Mouse (Mus musculus): ENCODE results near the gene Clcn7. TPM values are rescaled to one million over a fixed set of nuclear protein-coding genes. Genes with fewer than 3 reads are reported as not detected.

Gene Clcn7
- total and polyA plus RNA-seq, 3 experiments = 10.9 to 16.4 TPM; not detected in 1

DNA sequence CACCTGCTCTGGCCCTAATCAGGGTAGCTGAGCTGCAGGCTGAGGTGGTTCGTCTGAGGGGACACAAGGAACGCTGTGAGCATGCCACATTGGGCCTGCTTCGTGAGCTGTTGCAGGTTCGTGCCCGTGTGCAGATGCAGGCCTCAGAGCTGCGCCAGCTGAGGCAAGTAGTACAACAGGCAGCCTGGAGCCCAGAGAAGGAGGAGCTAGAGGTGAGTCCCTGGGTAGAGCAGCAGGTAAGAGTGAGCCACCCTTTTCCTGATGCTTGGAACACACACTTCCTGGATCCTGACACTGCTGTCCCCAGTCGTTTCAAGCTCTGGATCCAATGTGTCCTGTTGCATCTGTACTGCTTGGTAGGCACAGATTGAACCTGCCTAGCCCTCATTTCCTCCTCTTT is 30.2 kb downstream of the Clcn7 start:
- Histone ChIP-seq H3K4me3 (ENCODE audit: control insufficient read depth in 1 of 2, insufficient read depth in 1 of 2, low read depth in 2 of 2, low read length in 2 of 2) (no peak overlapping the region), H3K79me2 (ENCODE audit: control insufficient read depth, insufficient read depth, low read length, poor library complexity) (no peaks in the 10 kb centered on the region), H3K9me3 (replicated peaks; ENCODE audit: insufficient read depth, low read length) (no peaks in the 10 kb centered on the region), H3K27ac (ENCODE audit: control insufficient read depth, low read depth, low read length) (no peak overlapping the region), H3K4me1 (ENCODE audit: control insufficient read depth in 1 of 2, insufficient read depth in 2 of 2, low read length in 2 of 2) (0 out of 4 replicates have a peak, but pooled peaks cover 0 to 4% of the 10 kb centered on the region in 2 experiments), H3K36me3 (ENCODE audit: control insufficient read depth in 1 of 2, insufficient read depth in 2 of 2, low read length in 2 of 2) (no peaks in the 10 kb centered on the region), H3K27me3 (ENCODE audit: control insufficient read depth in 1 of 2, insufficient read depth in 2 of 2, low read length in 2 of 2) (no peaks in the 10 kb centered on the region), H3K9ac (ENCODE audit: control insufficient read depth, low read depth, low read length, poor library complexity, severe bottlenecking) (no peak overlapping the region)
- TF ChIP-seq CHD2 (IDR thresholded peaks at IDR 0.05; ENCODE audit: low read length) = no peak
- no peak for TF ChIP-seq E2F4 (IDR thresholded peaks at IDR 0.05; ENCODE audit: borderline replicate concordance, low read depth, low read length)
- TF ChIP-seq MXI1 (IDR thresholded peaks at IDR 0.05; ENCODE audit: low read depth, low read length) = no peak
- TF ChIP-seq MAZ (IDR thresholded peaks at IDR 0.05; ENCODE audit: low read depth, low read length) = no peak
- no peak for TF ChIP-seq MAFK (IDR thresholded peaks at IDR 0.05; ENCODE audit: borderline replicate concordance, low read depth, low read length)
- TF ChIP-seq POLR2AphosphoS5 (IDR thresholded peaks at IDR 0.05; ENCODE audit: borderline replicate concordance, low read depth, low read length) = no peak
- TF ChIP-seq MYB (IDR thresholded peaks at IDR 0.05; ENCODE audit: low read depth, low read length) = no peak
- TF ChIP-seq ZC3H11A (IDR thresholded peaks at IDR 0.05; ENCODE audit: low read depth, low read length) = no peak
- no peak for TF ChIP-seq POLR2A (IDR thresholded peaks at IDR 0.05; ENCODE audit: control insufficient read depth in 1 of 2, insufficient read depth in 1 of 2, low read depth in 1 of 2, low read length in 2 of 2, poor library complexity in 1 of 2)
- TF ChIP-seq CHD1 (IDR thresholded peaks at IDR 0.05; ENCODE audit: low read depth, low read length) = no peak
- no peak for TF ChIP-seq SMC3 (IDR thresholded peaks at IDR 0.05; ENCODE audit: low read depth, low read length)
- TF ChIP-seq HCFC1 (IDR thresholded peaks at IDR 0.05; ENCODE audit: low read depth, low read length) = no peak
- TF ChIP-seq ZMIZ1 (IDR thresholded peaks at IDR 0.05; ENCODE audit: low read depth, low read length) = no peak
- TF ChIP-seq ELF1 (IDR thresholded peaks at IDR 0.05; ENCODE audit: low read depth, low read length) = no peak
- no peak for TF ChIP-seq TAL1 (IDR thresholded peaks at IDR 0.05; ENCODE audit: low read length)
- TF ChIP-seq USF1 (IDR thresholded peaks at IDR 0.05; ENCODE audit: low read depth, low read length) = no peak
- DNase-seq (ENCODE audit: low read depth, low spot score) = no peak

DNA sequence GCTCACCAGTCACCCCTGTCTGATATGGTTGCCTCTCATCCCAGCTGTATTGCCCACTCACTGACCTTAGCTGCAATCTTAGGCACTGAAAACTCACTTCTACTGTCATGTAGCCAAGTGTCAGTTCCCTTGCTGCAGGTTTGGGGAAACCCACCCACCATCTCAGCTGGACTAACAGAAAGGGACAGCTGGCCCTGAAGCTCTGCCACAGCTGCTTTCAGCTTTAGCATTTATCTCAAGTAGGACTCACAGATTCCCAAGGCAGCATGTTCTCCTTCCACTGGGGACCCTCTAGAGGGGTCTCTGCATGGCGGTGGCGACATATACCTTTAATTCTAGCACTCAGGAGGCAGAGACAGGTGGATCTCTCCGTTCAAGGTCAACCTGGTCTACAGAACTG is 31.6 kb downstream of the Clcn7 start:
- no peak for TF ChIP-seq MYB (IDR thresholded peaks at IDR 0.05; ENCODE audit: low read depth, low read length)
- no peak for TF ChIP-seq CHD2 (IDR thresholded peaks at IDR 0.05; ENCODE audit: low read length)
- TF ChIP-seq USF1 (IDR thresholded peaks at IDR 0.05; ENCODE audit: low read depth, low read length) = no peak
- TF ChIP-seq ZMIZ1 (IDR thresholded peaks at IDR 0.05; ENCODE audit: low read depth, low read length) = no peak
- TF ChIP-seq UBTF (IDR thresholded peaks at IDR 0.05; ENCODE audit: borderline replicate concordance, insufficient read depth, low read depth, low read length) = no peak
- TF ChIP-seq ETS1 (IDR thresholded peaks at IDR 0.05; ENCODE audit: low read depth, low read length) = no peak
- TF ChIP-seq POLR2AphosphoS5 (IDR thresholded peaks at IDR 0.05; ENCODE audit: borderline replicate concordance, low read depth, low read length) = no peak
- TF ChIP-seq MAZ (IDR thresholded peaks at IDR 0.05; ENCODE audit: low read depth, low read length) = no peak
- no peak for TF ChIP-seq ZC3H11A (IDR thresholded peaks at IDR 0.05; ENCODE audit: low read depth, low read length)
- TF ChIP-seq E2F4 (IDR thresholded peaks at IDR 0.05; ENCODE audit: borderline replicate concordance, low read depth, low read length) = no peak
- no peak for TF ChIP-seq GABPA (IDR thresholded peaks at IDR 0.05; ENCODE audit: low read depth, low read length)
- no peak for TF ChIP-seq ELF1 (IDR thresholded peaks at IDR 0.05; ENCODE audit: low read depth, low read length)
- TF ChIP-seq JUND (IDR thresholded peaks at IDR 0.05; ENCODE audit: low read depth, low read length) = no peak
- no peak for TF ChIP-seq ZNF384 (IDR thresholded peaks at IDR 0.05; ENCODE audit: low read depth, low read length)
- no peak for TF ChIP-seq RAD21 (IDR thresholded peaks at IDR 0.05; ENCODE audit: low read depth, low read length)
- TF ChIP-seq CTCF (IDR thresholded peaks at IDR 0.05 in 2 of 3, conservative IDR thresholded peaks at IDR 0.05 in 1 of 3; ENCODE audit: control insufficient read depth in 1 of 3, insufficient read depth in 1 of 3, low read depth in 2 of 3, low read length in 3 of 3, poor library complexity in 1 of 3, severe bottlenecking in 1 of 3) = no peak
- no peaks in the 10 kb centered on the region for H3K79me2 ChIP-seq (ENCODE audit: control insufficient read depth, insufficient read depth, low read length, poor library complexity)
- DNase-seq (ENCODE audit: low read depth, low spot score) = no peak
- no peak overlapping the region for H3K9ac ChIP-seq (ENCODE audit: control insufficient read depth, low read depth, low read length, poor library complexity, severe bottlenecking)
- no peaks in the 10 kb centered on the region for H3K27me3 ChIP-seq (ENCODE audit: control insufficient read depth in 1 of 2, insufficient read depth in 2 of 2, low read length in 2 of 2)
- 0 out of 4 replicates have a peak, but pooled peaks cover 0 to 4% of the 10 kb centered on the region in 2 experiments for H3K4me1 ChIP-seq (ENCODE audit: control insufficient read depth in 1 of 2, insufficient read depth in 2 of 2, low read length in 2 of 2)
- no peaks in the 10 kb centered on the region for H3K9me3 ChIP-seq (replicated peaks; ENCODE audit: insufficient read depth, low read length)
- H3K27ac ChIP-seq (ENCODE audit: control insufficient read depth, low read depth, low read length) = no peak overlapping the region
- H3K36me3 ChIP-seq (ENCODE audit: control insufficient read depth in 1 of 2, insufficient read depth in 2 of 2, low read length in 2 of 2) = no peaks in the 10 kb centered on the region
- H3K4me3 ChIP-seq (ENCODE audit: control insufficient read depth in 1 of 2, insufficient read depth in 1 of 2, low read depth in 2 of 2, low read length in 2 of 2) = no peak overlapping the region
